Mouse (Mus musculus): ENCODE data around the gene Gm45623.

Gm45623 gene

GRCm38 (mm10) chr13:56752474-56753191, 994 bp downstream of the Gm45623 start:
- DNase-seq = no peak

- no peak for DNase-seq
These were observed 1.9 kb downstream of the Gm45623 start for GRCm38 (mm10) chr13:56751774-56752173.

- DNase-seq = no peak
These were observed 4.2 kb downstream of the Gm45623 start for GRCm38 (mm10) chr13:56749377-56749776.

GRCm38 (mm10) chr13:56747554-56747953, 6.1 kb downstream of the Gm45623 start:
- DNase-seq = no peak

- DNase-seq = no peak
These were observed 6.7 kb downstream of the Gm45623 start for GRCm38 (mm10) chr13:56746739-56747532.

GRCm38 (mm10) chr13:56742325-56742901, 11.2 kb downstream of the Gm45623 start:
- DNase-seq = no peak

- no peak for DNase-seq
These were observed 11.9 kb downstream of the Gm45623 start for GRCm38 (mm10) chr13:56741691-56742090.

GRCm38 (mm10) chr13:56740496-56740895, 13.1 kb downstream of the Gm45623 start:
- no peak for DNase-seq

GRCm38 (mm10) chr13:56739556-56739955, 14.1 kb downstream of the Gm45623 start:
- no peak for DNase-seq

- no peak for DNase-seq
These were observed 18.3 kb downstream of the Gm45623 start for GRCm38 (mm10) chr13:56735212-56735875.

- no peak for DNase-seq
These were observed 19.0 kb downstream of the Gm45623 start for GRCm38 (mm10) chr13:56734617-56735016.

- no peak for DNase-seq
These were observed 24.6 kb downstream of the Gm45623 start for GRCm38 (mm10) chr13:56729046-56729445.

GRCm38 (mm10) chr13:56726551-56726950, 27.1 kb downstream of the Gm45623 start:
- no peak for DNase-seq

GRCm38 (mm10) chr13:56712221-56712620, 41.4 kb downstream of the Gm45623 start:
- no peak for DNase-seq

- no peak for DNase-seq
These were observed 43.0 kb downstream of the Gm45623 start for GRCm38 (mm10) chr13:56710620-56711019.

GRCm38 (mm10) chr13:56707606-56708005, 46.0 kb downstream of the Gm45623 start:
- no peak for DNase-seq

- DNase-seq = no peak
These were observed 46.5 kb downstream of the Gm45623 start for GRCm38 (mm10) chr13:56707111-56707510.

GRCm38 (mm10) chr13:56704596-56704995, 49.0 kb downstream of the Gm45623 start:
- no peak for DNase-seq

- no peak for DNase-seq
These were observed 49.7 kb downstream of the Gm45623 start for GRCm38 (mm10) chr13:56703871-56704321.

GRCm38 (mm10) chr13:56703222-56703870, 50.3 kb downstream of the Gm45623 start:
- DNase-seq = peak; percentile 53 to 63

GRCm38 (mm10) chr13:56702469-56703221, 51.0 kb downstream of the Gm45623 start, which contains the start of gene Smad5:
Smad5 (plus strand) TSS chr13:56703010.
- peak; percentile 75 to 78 for DNase-seq
